Mouse (Mus musculus) lung, adult 2 months (tissue): ENCODE data around the gene Nalcn.

Experiments used
- CTCF ChIP-seq: fragments of 200-500 bp; IDR thresholded peaks from 2 replicates; pipeline ENCODE4 v1.5.1; 2011; ENCODE audit warnings: mild to moderate bottlenecking, low read length, control low read depth; ENCODE audit not compliant: insufficient read depth
- POLR2A ChIP-seq: fragments of 200-500 bp; IDR thresholded peaks from 2 replicates; pipeline ENCODE4 v1.6.1; 2011; ENCODE audit warnings: low read depth, mild to moderate bottlenecking, control low read depth, low read length, borderline replicate concordance; ENCODE audit errors: extremely low read depth

GRCm38 (mm10) chr14:123626501-123627179 lies at the start of gene Nalcn:
- TF ChIP-seq CTCF (no peak), POLR2A (no peak)
